Mouse (Mus musculus) liver, embryonic 15.5 days (tissue): Measurements from ENCODE around the gene Rpl38. TPM values are rescaled to one million over a fixed set of nuclear protein-coding genes. Genes with fewer than 3 reads are reported as not detected.

Experiments
- ATAC-seq: fragments of 200-750 bp; cut with Nextera tagmentation; 2 replicates; pipeline ENCODE4 v1.8.0; 2017; ENCODE audit warnings: moderate number of reproducible peaks, mild to moderate bottlenecking, moderate library complexity; ENCODE audit not compliant: insufficient read depth
- H3K27ac ChIP-seq: fragments of 300-500 bp; sonication (generic); replicated peaks from 2 replicates; pipeline ENCODE4 v1.5.1; 2015; ENCODE audit warnings: mild to moderate bottlenecking, inconsistent platforms
- H3K27me3 ChIP-seq: fragments of 300-500 bp; sonication (generic); 2 replicates; pipeline ENCODE4 v1.6.1; 2015; ENCODE audit warnings: mild to moderate bottlenecking, inconsistent platforms
- H3K36me3 ChIP-seq: fragments of 300-500 bp; sonication (generic); replicated peaks from 2 replicates; pipeline ENCODE4 v1.6.1; 2015; ENCODE audit warnings: moderate library complexity, mild to moderate bottlenecking, inconsistent platforms
- H3K4me1 ChIP-seq: fragments of 300-500 bp; sonication (generic); replicated peaks from 2 replicates; pipeline ENCODE4 v1.6.1; 2015; ENCODE audit warnings: inconsistent platforms
- H3K4me2 ChIP-seq: fragments of 300-500 bp; sonication (generic); 2 replicates; pipeline ENCODE4 v1.6.1; 2015; ENCODE audit warnings: moderate library complexity, mild to moderate bottlenecking, inconsistent platforms
- H3K4me3 ChIP-seq: fragments of 300-500 bp; sonication (generic); replicated peaks from 2 replicates; pipeline ENCODE4 v1.5.1; 2015; ENCODE audit warnings: mild to moderate bottlenecking, inconsistent platforms
- H3K9ac ChIP-seq: fragments of 300-500 bp; sonication (generic); 2 replicates; pipeline ENCODE4 v1.6.1; 2015; ENCODE audit warnings: moderate library complexity, mild to moderate bottlenecking, inconsistent platforms
- H3K9me3 ChIP-seq: fragments of 300-500 bp; sonication (generic); replicated peaks from 2 replicates; pipeline ENCODE4 v1.6.1; 2016; ENCODE audit warnings: inconsistent platforms
- WGBS: fragments of 180-500 bp; shearing (Covaris S2); methylation state at CpG from one replicate; pipeline ENCODE4 v1.1.7; 2015; ENCODE audit warnings: mixed read lengths; ENCODE audit not compliant: insufficient replicate concordance; 5-methylcytosine and 5-hydroxymethylcytosine counted together
- polyA plus RNA-seq: library from polyadenylated mRNA; unstranded; fragments of >200 nt; fragmentation: Nextera tagmentation; extraction: Ambion mirVana; gene quantifications from 2 replicates; pipeline ENCODE4 v1.2.1, GENCODE M21; 2015

Gene Rpl38
- polyA plus RNA-seq, 1 experiment from 2014 or later = 662 TPM

DNA sequence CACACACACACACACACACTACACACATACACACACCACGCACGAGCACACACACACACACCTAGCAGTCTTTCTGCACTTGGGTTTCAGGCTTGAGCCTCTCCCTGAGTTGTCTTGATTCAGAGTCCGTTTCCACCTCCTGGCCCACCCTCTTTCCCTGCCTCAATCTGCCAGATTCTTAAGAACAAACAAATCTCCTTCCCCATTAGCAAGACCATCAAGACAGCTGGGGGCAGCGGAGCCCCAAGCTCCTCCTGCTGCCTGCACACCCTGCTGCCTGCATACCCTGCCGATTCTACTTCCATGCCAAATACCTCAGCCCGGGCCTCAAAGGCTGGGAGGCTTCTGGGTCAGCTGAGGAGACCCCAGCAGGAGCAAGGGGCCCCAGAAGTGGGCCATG, 27.7 kb upstream of the Rpl38 start:
- Histone ChIP-seq H3K9ac (no peak overlapping the region), H3K4me1 (no peaks in the 10 kb centered on the region), H3K27me3 (peaks cover 40% of the 10 kb centered on the region), H3K36me3 (no peaks in the 10 kb centered on the region), H3K9me3 (no peaks in the 10 kb centered on the region), H3K4me3 (no peak overlapping the region), H3K27ac (no peak overlapping the region), H3K4me2 (no peak overlapping the region)
- ATAC-seq = no peak
- 42% methylated on average over 6 of the region's 6 CpGs for WGBS

GRCm38 (mm10) chr11:114641136-114641535, 27.2 kb upstream of the Rpl38 start:
- H3K4me3 ChIP-seq = no peak overlapping the region
- ATAC-seq = no peak
- H3K27ac ChIP-seq = no peak overlapping the region
- no peaks in the 10 kb centered on the region for H3K9me3 ChIP-seq
- H3K4me1 ChIP-seq = no peaks in the 10 kb centered on the region
- no peaks in the 10 kb centered on the region for H3K36me3 ChIP-seq
- H3K9ac ChIP-seq = no peak overlapping the region
- H3K27me3 ChIP-seq = peaks cover 36% of the 10 kb centered on the region
- no peak overlapping the region for H3K4me2 ChIP-seq
- WGBS = 74% methylated on average over 8 of the region's 8 CpGs

GRCm38 (mm10) chr11:114642184-114642583, 26.1 kb upstream of the Rpl38 start:
- H3K9me3 ChIP-seq = no peaks in the 10 kb centered on the region
- no peak overlapping the region for H3K4me2 ChIP-seq
- H3K4me1 ChIP-seq = no peaks in the 10 kb centered on the region
- WGBS = 65% methylated on average over 12 of the region's 12 CpGs
- H3K4me3 ChIP-seq = no peak overlapping the region
- H3K36me3 ChIP-seq = no peaks in the 10 kb centered on the region
- ATAC-seq = no peak
- peaks cover 30% of the 10 kb centered on the region for H3K27me3 ChIP-seq
- H3K9ac ChIP-seq = no peak overlapping the region
- no peak overlapping the region for H3K27ac ChIP-seq

GRCm38 (mm10) chr11:114642926-114643325, 25.4 kb upstream of the Rpl38 start:
- no peak for ATAC-seq
- Histone ChIP-seq H3K4me1 (no peaks in the 10 kb centered on the region), H3K9me3 (no peaks in the 10 kb centered on the region), H3K4me2 (no peak overlapping the region), H3K36me3 (no peaks in the 10 kb centered on the region), H3K27me3 (peaks cover 22% of the 10 kb centered on the region), H3K4me3 (no peak overlapping the region), H3K9ac (no peak overlapping the region), H3K27ac (no peak overlapping the region)
- 60% methylated on average over 11 of the region's 11 CpGs for WGBS

DNA sequence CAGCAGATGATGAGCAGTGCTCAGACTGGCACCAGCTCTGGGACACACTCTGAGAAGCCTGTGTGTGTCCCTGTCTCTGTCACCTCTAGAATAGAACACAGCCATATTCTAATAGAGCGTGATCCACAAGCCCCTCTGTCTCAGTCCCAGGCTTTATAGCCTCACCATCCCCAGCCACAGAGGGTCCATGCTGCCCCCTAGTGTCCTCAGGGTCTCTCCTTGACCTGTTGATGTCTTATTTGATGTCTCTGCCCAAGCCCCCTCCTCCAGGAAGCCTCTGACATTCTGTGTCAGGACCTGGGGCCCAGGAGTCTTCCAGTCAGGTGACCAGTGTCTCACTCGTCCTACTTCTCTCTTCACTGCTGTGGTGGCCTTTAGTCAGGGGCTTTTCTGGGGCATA, 24.2 kb upstream of the Rpl38 start:
- 45% methylated on average over 2 of the region's 2 CpGs for WGBS
- ATAC-seq = no peak
- Histone ChIP-seq H3K4me3 (no peak overlapping the region), H3K9me3 (no peaks in the 10 kb centered on the region), H3K27ac (no peak overlapping the region), H3K4me2 (no peak overlapping the region), H3K4me1 (no peaks in the 10 kb centered on the region), H3K27me3 (peaks cover 10% of the 10 kb centered on the region), H3K36me3 (no peaks in the 10 kb centered on the region), H3K9ac (no peak overlapping the region)

DNA sequence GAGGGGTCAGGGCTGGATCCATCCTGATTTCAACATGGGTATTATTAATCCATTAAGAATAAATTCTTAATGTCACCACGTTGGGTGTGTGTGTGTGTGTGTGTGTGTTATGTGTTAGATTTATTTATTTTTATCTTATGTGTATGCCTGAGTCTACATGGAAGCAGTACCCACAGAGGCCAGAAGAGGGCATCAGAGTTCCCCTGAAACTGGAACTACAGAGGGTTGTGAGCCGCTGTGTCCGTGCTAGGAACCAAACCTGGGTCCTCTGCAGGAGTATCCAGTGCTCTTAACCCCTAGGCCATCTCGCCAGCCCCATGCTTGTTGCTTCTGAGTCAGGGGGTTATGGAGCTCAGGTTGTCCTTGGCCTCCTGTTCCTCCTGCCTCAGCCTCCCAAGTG, 18.8 kb upstream of the Rpl38 start:
- no peak overlapping the region for H3K4me3 ChIP-seq
- WGBS = 47% methylated on average over 4 of the region's 4 CpGs
- H3K4me1 ChIP-seq = 0 out of 2 replicates have a peak, but pooled peaks cover under 1% of the 10 kb centered on the region
- H3K9me3 ChIP-seq = no peaks in the 10 kb centered on the region
- no peaks in the 10 kb centered on the region for H3K36me3 ChIP-seq
- H3K27ac ChIP-seq = no peak overlapping the region
- no peak for ATAC-seq
- H3K9ac ChIP-seq = no peak overlapping the region
- no peak overlapping the region for H3K4me2 ChIP-seq
- peaks cover 14% of the 10 kb centered on the region; the same call in 1 of the 2 replicates for H3K27me3 ChIP-seq

DNA sequence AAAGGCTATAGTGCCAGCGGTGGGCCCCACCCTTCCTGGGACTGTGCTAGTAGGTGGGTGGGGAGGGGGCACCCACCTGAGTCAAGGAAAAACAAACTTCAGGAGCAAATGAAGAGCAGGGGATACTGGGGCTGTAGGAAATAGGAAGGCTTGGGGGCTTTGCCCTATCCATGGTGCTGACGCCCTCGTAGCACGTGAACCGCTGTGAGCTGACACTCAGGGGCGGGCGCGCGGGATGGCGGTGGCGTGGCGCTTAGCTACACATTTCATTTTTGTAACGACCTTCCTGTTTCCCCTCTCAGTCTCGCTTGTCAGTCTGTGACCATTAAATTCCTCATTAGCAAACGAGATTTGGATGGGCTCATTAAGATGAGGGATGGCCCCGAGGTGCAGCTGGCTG, 15.8 kb upstream of the Rpl38 start:
- Histone ChIP-seq H3K36me3 (no peaks in the 10 kb centered on the region), H3K27me3 (peaks cover 14% of the 10 kb centered on the region; the same call in 1 of the 2 replicates), H3K27ac (no peak overlapping the region), H3K9me3 (no peaks in the 10 kb centered on the region), H3K4me3 (no peak overlapping the region), H3K4me1 (0 out of 2 replicates have a peak, but pooled peaks cover 10% of the 10 kb centered on the region), H3K9ac (no peak overlapping the region), H3K4me2 (no peak overlapping the region)
- no peak for ATAC-seq
- WGBS = 3% methylated on average over 16 of the region's 16 CpGs

DNA sequence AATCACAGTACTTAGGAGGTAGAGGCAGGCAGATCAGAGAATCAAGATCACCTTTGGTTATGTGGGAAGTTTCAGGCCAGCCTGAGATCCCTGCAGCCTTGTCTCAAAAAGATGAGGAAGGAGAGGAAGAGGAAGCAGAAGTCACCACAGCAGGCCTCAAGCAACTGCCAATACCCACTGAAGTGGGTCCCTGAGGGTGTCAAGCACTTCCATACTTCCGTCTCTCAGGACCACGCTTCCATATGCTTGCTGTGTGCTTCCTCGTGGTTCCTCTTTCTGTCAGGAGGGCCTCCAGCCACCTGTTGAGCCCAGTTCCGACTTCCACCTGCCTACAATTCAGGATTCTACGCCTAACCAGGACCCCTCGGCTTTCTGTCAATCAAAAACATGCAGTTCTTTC, 14.7 kb upstream of the Rpl38 start:
- Histone ChIP-seq H3K27me3 (peaks cover 14% of the 10 kb centered on the region; the same call in 1 of the 2 replicates), H3K9ac (no peak overlapping the region), H3K36me3 (no peaks in the 10 kb centered on the region), H3K27ac (no peak overlapping the region), H3K4me3 (no peak overlapping the region), H3K4me1 (0 out of 2 replicates have a peak, but pooled peaks cover 11% of the 10 kb centered on the region), H3K9me3 (no peaks in the 10 kb centered on the region), H3K4me2 (no peak overlapping the region)
- no peak for ATAC-seq
- WGBS = 25% methylated on average over 6 of the region's 6 CpGs

DNA sequence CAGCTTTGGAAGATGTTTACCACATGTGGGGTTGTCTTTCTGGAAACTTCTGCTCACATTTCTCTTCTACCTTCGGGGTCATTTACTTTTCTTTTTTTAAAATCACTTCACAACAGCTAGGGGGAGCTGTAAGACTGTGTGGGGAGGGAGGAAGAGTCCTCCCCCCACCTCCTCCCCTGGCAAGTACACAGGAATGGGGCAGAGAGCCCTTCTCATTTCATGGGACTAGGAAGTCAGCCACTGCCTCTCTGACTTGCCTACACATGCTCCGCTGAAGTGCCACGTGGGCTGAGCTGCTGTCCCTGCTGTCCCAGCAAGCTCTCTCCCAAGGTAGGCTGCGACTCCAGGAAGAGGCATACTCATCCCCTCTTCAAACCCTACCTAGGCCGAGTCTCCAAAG, 13.8 kb upstream of the Rpl38 start:
- ATAC-seq = no peak
- no peak overlapping the region for H3K4me2 ChIP-seq
- H3K4me3 ChIP-seq = no peak overlapping the region
- H3K9me3 ChIP-seq = no peaks in the 10 kb centered on the region
- no peaks in the 10 kb centered on the region for H3K36me3 ChIP-seq
- H3K4me1 ChIP-seq = 0 out of 2 replicates have a peak, but pooled peaks cover 11% of the 10 kb centered on the region
- 21% methylated on average over 5 of the region's 5 CpGs for WGBS
- H3K9ac ChIP-seq = no peak overlapping the region
- H3K27me3 ChIP-seq = peaks cover 14% of the 10 kb centered on the region; the same call in 1 of the 2 replicates
- H3K27ac ChIP-seq = no peak overlapping the region

GRCm38 (mm10) chr11:114655350-114656008, 12.8 kb upstream of the Rpl38 start:
- Histone ChIP-seq H3K27me3 (peaks cover 14% of the 10 kb centered on the region; the same call in 1 of the 2 replicates), H3K36me3 (no peaks in the 10 kb centered on the region), H3K9ac (no peak overlapping the region), H3K9me3 (no peaks in the 10 kb centered on the region), H3K4me1 (0 out of 2 replicates have a peak, but pooled peaks cover 11% of the 10 kb centered on the region), H3K4me3 (no peak overlapping the region), H3K4me2 (no peak overlapping the region), H3K27ac (no peak overlapping the region)
- 34% methylated on average over 7 of the region's 7 CpGs for WGBS
- ATAC-seq = no peak

- H3K27ac ChIP-seq = no peak overlapping the region
- no peaks in the 10 kb centered on the region for H3K9me3 ChIP-seq
- H3K9ac ChIP-seq = no peak overlapping the region
- no peak overlapping the region for H3K4me3 ChIP-seq
- H3K4me2 ChIP-seq = no peak overlapping the region
- no peaks in the 10 kb centered on the region for H3K36me3 ChIP-seq
- WGBS = 44% methylated on average over 25 of the region's 27 CpGs
- 0 out of 2 replicates have a peak, but pooled peaks cover 11% of the 10 kb centered on the region for H3K4me1 ChIP-seq
- peaks cover 14% of the 10 kb centered on the region; the same call in 1 of the 2 replicates for H3K27me3 ChIP-seq
- ATAC-seq = no peak
These were observed 11.2 kb upstream of the Rpl38 start for GRCm38 (mm10) chr11:114656994-114657644.
